13 mouse cellular contexts compared by ENCODE assay signal in genomic region chr10:97160892-97161291, GRCm38 (mm10).
DNase-seq lines count a peak whose midpoint lies in the region; ATAC-seq and TF ChIP-seq lines count a peak whose summit lies in the region.
"Had no signal": no experiment of that assay in that cellular context is flagged by ENCODE, and none has a peak within 500 bp of the region (broad histone marks: within the 10 kb centered on the region; RNA-seq: fewer than 3 reads in every experiment).

No protein-coding gene starts in this region.

- ATAC-seq in granulocyte monocyte progenitor cell, adult 5-6 weeks (replicated peaks; ENCODE audit: poor library complexity, severe bottlenecking): peak; percentile 39; the same call in 1 of the 2 replicates
- no peak for ATAC-seq in forebrain, embryonic 11.5 days (replicated peaks; ENCODE audit: low FRiP score)
- ATAC-seq in liver, postnatal 0 days: no peak

- TF ChIP-seq EP300 in liver, postnatal 0 days (IDR thresholded peaks at IDR 0.05; ENCODE audit: low read depth): no peak

- H3K27ac ChIP-seq in forebrain, embryonic 11.5 days (ENCODE audit: low read depth, low read length): no peak overlapping the region
- H3K27ac ChIP-seq in liver, postnatal 0 days (ENCODE audit: low read depth): no peak overlapping the region
- H3K27ac ChIP-seq: liver, embryonic 15.5 days; midbrain, embryonic 15.5 days; stomach, embryonic 15.5 days had no signal

- H3K27me3 ChIP-seq in forebrain, embryonic 11.5 days (ENCODE audit: control insufficient read depth, insufficient read depth, low read length): no peaks in the 10 kb centered on the region
- H3K27me3 ChIP-seq in liver, postnatal 0 days (ENCODE audit: insufficient read depth, low read length): no peaks in the 10 kb centered on the region
- H3K27me3 ChIP-seq: liver, embryonic 15.5 days; midbrain, embryonic 15.5 days; stomach, embryonic 15.5 days had no signal

- no peaks in the 10 kb centered on the region for H3K36me3 ChIP-seq in forebrain, embryonic 11.5 days (ENCODE audit: control insufficient read depth, insufficient read depth, low read length)
- H3K36me3 ChIP-seq in liver, postnatal 0 days (replicated peaks; ENCODE audit: insufficient read depth, low read length): no peaks in the 10 kb centered on the region
- H3K36me3 ChIP-seq: liver, embryonic 15.5 days; midbrain, embryonic 15.5 days; stomach, embryonic 15.5 days had no signal

- no peaks in the 10 kb centered on the region for H3K9me3 ChIP-seq in forebrain, embryonic 11.5 days (ENCODE audit: control insufficient read depth, low read length)
- H3K9me3 ChIP-seq in liver, postnatal 0 days (ENCODE audit: low read length): no peaks in the 10 kb centered on the region
- H3K9me3 ChIP-seq: liver, embryonic 15.5 days; midbrain, embryonic 15.5 days; stomach, embryonic 15.5 days had no signal

- no peak for TF ChIP-seq CTCF in liver, postnatal 0 days (IDR thresholded peaks at IDR 0.05; ENCODE audit: low read depth)

- DNase-seq in cerebellum, adult 11 months: peak; percentile 22
- no peak for DNase-seq in cerebellum, postnatal 4 days (ENCODE audit: low spot score in 2 of 2)
- DNase-seq in urinary bladder, postnatal 14 days (ENCODE audit: low spot score): peak; percentile 56
- DNase-seq in urinary bladder, postnatal 25 days (ENCODE audit: low spot score): no peak
- DNase-seq in forebrain, embryonic 11.5 days (ENCODE audit: low spot score): no peak
- DNase-seq in liver, postnatal 0 days: no peak
- no peak for DNase-seq in kidney, postnatal 10 days
- DNase-seq: heart, adult 11 months; right cerebral cortex, postnatal 25 days had no signal

- no peak overlapping the region for H3K4me3 ChIP-seq in forebrain, embryonic 11.5 days (ENCODE audit: low read depth, low read length)
- H3K4me3 ChIP-seq in liver, postnatal 0 days (ENCODE audit: low read depth, low read length): no peak overlapping the region
- H3K4me3 ChIP-seq: liver, embryonic 15.5 days; midbrain, embryonic 15.5 days; stomach, embryonic 15.5 days had no signal

- no peak overlapping the region for H3K4me2 ChIP-seq in forebrain, embryonic 11.5 days (ENCODE audit: low read depth, low read length, severe bottlenecking)
- H3K4me2 ChIP-seq in liver, postnatal 0 days (ENCODE audit: low read depth, low read length): no peak overlapping the region
- H3K4me2 ChIP-seq: liver, embryonic 15.5 days; midbrain, embryonic 15.5 days; stomach, embryonic 15.5 days had no signal

- H3K9ac ChIP-seq in forebrain, embryonic 11.5 days (ENCODE audit: low read length): no peak overlapping the region
- H3K9ac ChIP-seq in liver, postnatal 0 days (replicated peaks): no peak overlapping the region
- H3K9ac ChIP-seq: liver, embryonic 15.5 days; midbrain, embryonic 15.5 days; stomach, embryonic 15.5 days had no signal

- no peaks in the 10 kb centered on the region; the same call in 1 of the 2 replicates for H3K4me1 ChIP-seq in forebrain, embryonic 11.5 days (replicated peaks; ENCODE audit: control insufficient read depth, insufficient read depth, low read length)
- no peaks in the 10 kb centered on the region for H3K4me1 ChIP-seq in liver, postnatal 0 days (ENCODE audit: insufficient read depth)
- H3K4me1 ChIP-seq: liver, embryonic 15.5 days; stomach, embryonic 15.5 days had no signal

- WGBS in forebrain, embryonic 11.5 days: 57% methylated on average over 2 of the region's 2 CpGs
- 9% methylated on average over 2 of the region's 2 CpGs for WGBS in liver, postnatal 0 days (ENCODE audit: insufficient replicate concordance)

Comparison
In these comparisons a context has a peak if more than half of its experiments do, and no peak if none do; other contexts are left out.
1. DNase-seq: peak in cerebellum, adult 11 months (single experiment) and urinary bladder, postnatal 14 days (single experiment); none in cerebellum, postnatal 4 days (0 of 2), urinary bladder, postnatal 25 days (single experiment), forebrain, embryonic 11.5 days (single experiment), liver, postnatal 0 days (single experiment) and kidney, postnatal 10 days (single experiment).